Mouse (Mus musculus) ES-E14 (cell line): ENCODE measurements around the gene Rnf169. TPM values are rescaled to one million over a fixed set of nuclear protein-coding genes. Genes with fewer than 3 reads are reported as not detected.
A peak's percentile ranks its signal among the peaks of the same experiment; 100 is the strongest.

Experiments used
- DNase-seq: peaks from one replicate; pipeline ENCODE4 v3.0.0-alpha.2; 2013; ENCODE audit warnings: low read depth, low spot score
- H3K27ac ChIP-seq: 2 replicates; pipeline ENCODE4 v1.5.1; 2012; ENCODE audit warnings: low read depth, mild to moderate bottlenecking, low read length, moderate library complexity, mixed read lengths; ENCODE audit not compliant: poor library complexity, insufficient read depth, severe bottlenecking
- H3K36me3 ChIP-seq: 2 replicates; pipeline ENCODE4 v1.6.1; 2012; ENCODE audit warnings: mild to moderate bottlenecking, low read length, moderate library complexity, mixed read lengths; ENCODE audit not compliant: control insufficient read depth, poor library complexity, insufficient read depth, severe bottlenecking
- H3K4me1 ChIP-seq, 2 experiments: fragments of 150-350 bp in 1 of 2; sonication (generic) in 1 of 2; 2 replicates each; pipeline ENCODE4 v1.6.1; 2012; ENCODE audit warnings: low read length in 2 of 2, mild to moderate bottlenecking in 1 of 2, mixed read lengths in 1 of 2; ENCODE audit not compliant: control insufficient read depth in 2 of 2, insufficient read depth in 2 of 2, poor library complexity in 1 of 2
- H3K4me3 ChIP-seq, 2 experiments: fragments of 150-350 bp in 1 of 2; sonication (generic) in 1 of 2; 2 replicates each; pipeline ENCODE4 v1.5.1; 2012; ENCODE audit warnings: low read length in 2 of 2, low read depth in 1 of 2, mild to moderate bottlenecking in 1 of 2, mixed read lengths in 1 of 2; ENCODE audit not compliant: insufficient read depth in 1 of 2, poor library complexity in 1 of 2, severe bottlenecking in 1 of 2
- H3K9ac ChIP-seq: 2 replicates; pipeline ENCODE4 v1.6.1; 2012; ENCODE audit warnings: low read depth, mild to moderate bottlenecking, low read length, mixed read lengths; ENCODE audit not compliant: poor library complexity, insufficient read depth, severe bottlenecking
- H3K9me3 ChIP-seq: fragments of 150-350 bp; sonication (generic); 2 replicates; pipeline ENCODE4 v1.6.1; 2012; ENCODE audit warnings: low read depth, mild to moderate bottlenecking, low read length; ENCODE audit not compliant: control insufficient read depth, insufficient read depth
- CHD2 ChIP-seq: IDR thresholded peaks from 2 replicates; pipeline ENCODE4 v1.6.1; 2014; ENCODE audit warnings: mild to moderate bottlenecking, low read depth, low read length, inconsistent platforms
- HCFC1 ChIP-seq: IDR thresholded peaks from 2 replicates; pipeline ENCODE4 v1.6.1; 2012; ENCODE audit warnings: low read length, inconsistent platforms, borderline replicate concordance; ENCODE audit not compliant: insufficient read depth
- MAFK ChIP-seq: IDR thresholded peaks from 2 replicates; pipeline ENCODE4 v1.6.1; 2014; ENCODE audit warnings: mild to moderate bottlenecking, low read depth, low read length, inconsistent platforms; ENCODE audit not compliant: insufficient read depth
- ZC3H11A ChIP-seq: IDR thresholded peaks from 2 replicates; pipeline ENCODE4 v1.6.1; 2012; ENCODE audit warnings: low read depth, mild to moderate bottlenecking, inconsistent platforms, low read length, borderline replicate concordance
- ZNF384 ChIP-seq: IDR thresholded peaks from 2 replicates; pipeline ENCODE4 v1.6.1; 2012; ENCODE audit warnings: low read depth, low read length, inconsistent platforms
- in situ Hi-C, 2 experiments: fragments of 600-800 bp; cut with MboI; formaldehyde crosslinking; loops; one replicate each; pipeline ENCODE4 v1.15.1; 2025; ENCODE audit warnings: low sequenced_read_pairs in 2 of 2, inconsistent platforms in 1 of 2; ENCODE audit not compliant: unreplicated experiment in 2 of 2
- total RNA-seq: library from RNA; depleted of rRNA; stranded (reverse); fragments of 300-350 nt; gene quantifications from 2 replicates; pipeline ENCODE4 v1.2.3, GENCODE M21; 2012

Rnf169 gene
- total RNA-seq, 1 experiment, result 19.2 TPM

- in situ Hi-C loops, result no loop called here
- Histone ChIP-seq H3K9me3 (no peaks in the 10 kb centered on the region), H3K27ac (no peak overlapping the region), H3K4me1 (no peaks in the 10 kb centered on the region; a peak in 1 of 4 replicates), H3K9ac (no peak overlapping the region), H3K36me3 (no peaks in the 10 kb centered on the region), H3K4me3 (peak overlapping the region; percentile 62 to 70; a peak in 3 of 4 replicates)
- no peak for TF ChIP-seq ZNF384
- TF ChIP-seq CHD2, result no peak
- TF ChIP-seq HCFC1, result no peak
- TF ChIP-seq ZC3H11A, result no peak
- TF ChIP-seq MAFK, result no peak
- DNase-seq, result no peak
These were observed 26.2 kb upstream of the Rnf169 start for GRCm38 (mm10) chr7:100006411-100006810.

DNA sequence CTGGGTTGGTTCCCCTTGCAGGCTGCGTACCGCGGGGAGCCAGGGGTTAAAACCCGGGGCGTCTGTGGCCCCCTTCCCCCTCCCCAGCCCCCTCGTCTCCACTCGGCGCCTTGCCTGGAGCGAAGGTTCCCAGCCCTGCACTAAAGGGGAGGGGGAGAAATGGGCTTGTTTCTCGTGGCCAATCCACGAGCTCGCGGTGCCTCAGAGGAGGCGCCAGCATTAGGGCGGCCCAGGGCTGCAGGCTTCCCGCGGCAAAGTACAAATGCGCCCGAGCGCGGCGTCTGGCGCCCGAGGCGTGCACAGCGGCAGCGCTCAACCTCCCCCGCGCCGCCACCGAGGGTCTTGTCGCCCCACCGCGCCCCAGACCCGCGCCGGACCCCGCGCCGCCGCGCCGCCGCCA, 25.5 kb upstream of the Rnf169 start, which contains the start of gene Chrdl2:
TSS of gene Chrdl2 (plus strand) at position 383 of the 400 bp plus-strand sequence.
- Histone ChIP-seq H3K4me3 (peak within 1 kb of the TSS; percentile 62 to 70), H3K4me1 (no peaks in the 10 kb centered on the region; a peak in 1 of 4 replicates), H3K9me3 (no peaks in the 10 kb centered on the region), H3K27ac (no peak within 1 kb of the TSS), H3K9ac (peak within 1 kb of the TSS; percentile 71), H3K36me3 (no peaks in the 10 kb centered on the region)
- no peak for DNase-seq
- TF ChIP-seq ZC3H11A, result no peak
- no peak for TF ChIP-seq HCFC1
- no peak for TF ChIP-seq MAFK
- TF ChIP-seq CHD2, result no peak
- TF ChIP-seq ZNF384, result no peak
- in situ Hi-C loops, result no loop called here

- TF ChIP-seq ZC3H11A, result no peak
- no peak for TF ChIP-seq MAFK
- no peak for TF ChIP-seq ZNF384
- no peak for TF ChIP-seq HCFC1
- TF ChIP-seq CHD2, result no peak
- H3K36me3 ChIP-seq, result no peaks in the 10 kb centered on the region
- no peak overlapping the region for H3K27ac ChIP-seq
- no peaks in the 10 kb centered on the region for H3K9me3 ChIP-seq
- no peak for DNase-seq
- H3K4me3 ChIP-seq, result no peak overlapping the region
- in situ Hi-C loops, result no loop called here
- no peak overlapping the region for H3K9ac ChIP-seq
- H3K4me1 ChIP-seq, result no peaks in the 10 kb centered on the region
These were observed 23.5 kb upstream of the Rnf169 start for GRCm38 (mm10) chr7:100003781-100004180.

GRCm38 (mm10) chr7:99998668-99999067, 18.4 kb upstream of the Rnf169 start:
- DNase-seq, result no peak
- H3K9me3 ChIP-seq, result no peaks in the 10 kb centered on the region
- in situ Hi-C loops, result no loop called here
- no peak overlapping the region for H3K4me3 ChIP-seq
- TF ChIP-seq ZC3H11A (no peak), ZNF384 (no peak), HCFC1 (no peak), MAFK (no peak)
- H3K4me1 ChIP-seq, result no peaks in the 10 kb centered on the region
- H3K27ac ChIP-seq, result no peak overlapping the region
- no peaks in the 10 kb centered on the region for H3K36me3 ChIP-seq
- H3K9ac ChIP-seq, result no peak overlapping the region

- no peak for TF ChIP-seq ZNF384
- TF ChIP-seq MAFK, result no peak
- TF ChIP-seq CHD2, result no peak
- no peak for TF ChIP-seq HCFC1
- TF ChIP-seq ZC3H11A, result no peak
- Histone ChIP-seq H3K27ac (no peak overlapping the region), H3K36me3 (no peaks in the 10 kb centered on the region)
These were observed 14.9 kb upstream of the Rnf169 start for GRCm38 (mm10) chr7:99995186-99995585.

More at GRCm38 (mm10) chr7:99995186-99995585, 14.9 kb upstream of the Rnf169 start:
- no peaks in the 10 kb centered on the region for H3K9me3 ChIP-seq
- peaks cover 5 to 13% of the 10 kb centered on the region in 2 experiments for H3K4me1 ChIP-seq
- no peak for DNase-seq
- in situ Hi-C loops, result no loop called here
- no peak overlapping the region for H3K4me3 ChIP-seq
- H3K9ac ChIP-seq, result no peak overlapping the region
